Mouse (Mus musculus) limb, embryonic 12.5 days (tissue): Measurements from ENCODE around the gene Olah. TPM values are rescaled to one million over a fixed set of nuclear protein-coding genes. Genes with fewer than 3 reads are reported as not detected.

Source experiments
- ATAC-seq: fragments of 200-750 bp; cut with Nextera tagmentation; 2 replicates; pipeline ENCODE4 v1.8.0; 2017; ENCODE audit warnings: low read depth, moderate TSS enrichment; ENCODE audit not compliant: insufficient number of reproducible peaks, insufficient read depth, low FRiP score, low TSS enrichment
- H3K27ac ChIP-seq: fragments of 300-500 bp; sonication (generic); 2 replicates; pipeline ENCODE4 v1.5.1; 2016; ENCODE audit warnings: mild to moderate bottlenecking, moderate library complexity
- H3K27me3 ChIP-seq: fragments of 300-500 bp; sonication (generic); 2 replicates; pipeline ENCODE4 v1.6.1; 2016; ENCODE audit warnings: mild to moderate bottlenecking, moderate library complexity
- H3K36me3 ChIP-seq: fragments of 300-500 bp; sonication (generic); 2 replicates; pipeline ENCODE4 v1.6.1; 2016; ENCODE audit warnings: mild to moderate bottlenecking, moderate library complexity
- H3K4me1 ChIP-seq: fragments of 300-500 bp; sonication (generic); replicated peaks from 2 replicates; pipeline ENCODE4 v1.6.1; 2016
- H3K4me2 ChIP-seq: fragments of 300-500 bp; sonication (generic); 2 replicates; pipeline ENCODE4 v1.6.1; 2016; ENCODE audit warnings: mild to moderate bottlenecking, moderate library complexity
- H3K4me3 ChIP-seq: fragments of 300-500 bp; sonication (generic); replicated peaks from 2 replicates; pipeline ENCODE4 v1.5.1; 2016; ENCODE audit warnings: mild to moderate bottlenecking
- H3K9ac ChIP-seq: fragments of 300-500 bp; sonication (generic); replicated peaks from 2 replicates; pipeline ENCODE4 v1.6.1; 2016; ENCODE audit warnings: mild to moderate bottlenecking, moderate library complexity
- H3K9me3 ChIP-seq: fragments of 300-500 bp; sonication (generic); 2 replicates; pipeline ENCODE4 v1.6.1; 2016; ENCODE audit warnings: mild to moderate bottlenecking, moderate library complexity
- WGBS: fragments of 180-500 bp; shearing (Covaris S2); methylation state at CpG from one replicate; pipeline ENCODE4 v1.1.7; 2016; 5-methylcytosine and 5-hydroxymethylcytosine counted together
- polyA plus RNA-seq: library from polyadenylated mRNA; unstranded; fragments of >200 nt; fragmentation: Nextera tagmentation; extraction: Ambion mirVana; gene quantifications from 2 replicates; pipeline ENCODE4 v1.2.1, GENCODE M21; 2016

Olah gene
- polyA plus RNA-seq, 1 experiment from 2014 or later: not detected

GRCm38 (mm10) chr2:3348919-3349318, 48.1 kb downstream of the Olah start:
- no peak overlapping the region for H3K9ac ChIP-seq
- 22% methylated on average over 3 of the region's 3 CpGs for WGBS
- no peaks in the 10 kb centered on the region for H3K36me3 ChIP-seq
- H3K27ac ChIP-seq: no peak overlapping the region
- no peaks in the 10 kb centered on the region for H3K9me3 ChIP-seq
- H3K4me3 ChIP-seq: no peak overlapping the region
- no peak overlapping the region for H3K4me2 ChIP-seq
- 0 out of 2 replicates have a peak, but pooled peaks cover 5% of the 10 kb centered on the region for H3K27me3 ChIP-seq
- no peaks in the 10 kb centered on the region for H3K4me1 ChIP-seq
- no peak for ATAC-seq

GRCm38 (mm10) chr2:3348422-3348821, 48.6 kb downstream of the Olah start:
- Histone ChIP-seq H3K9me3 (no peaks in the 10 kb centered on the region), H3K4me1 (no peaks in the 10 kb centered on the region), H3K4me2 (no peak overlapping the region), H3K9ac (no peak overlapping the region), H3K27me3 (peaks cover 5% of the 10 kb centered on the region; the same call in 1 of the 2 replicates), H3K4me3 (no peak overlapping the region), H3K27ac (no peak overlapping the region), H3K36me3 (no peaks in the 10 kb centered on the region)
- ATAC-seq: no peak
- 83% methylated on average over 4 of the region's 4 CpGs for WGBS

GRCm38 (mm10) chr2:3335611-3336301, 61.3 kb downstream of the Olah start, which contains the start of gene Acbd7:
Gene Acbd7 (plus strand): TSS chr2:3336168.
- Histone ChIP-seq H3K36me3 (no peaks in the 10 kb centered on the region), H3K4me1 (peaks cover 18% of the 10 kb centered on the region), H3K9me3 (no peaks in the 10 kb centered on the region), H3K4me3 (peak within 1 kb of the TSS; percentile 16), H3K27me3 (peaks cover 21% of the 10 kb centered on the region), H3K4me2 (peak within 1 kb of the TSS; percentile 48), H3K27ac (no peak within 1 kb of the TSS), H3K9ac (no peak within 1 kb of the TSS)
- no peak for ATAC-seq
- WGBS: 5% methylated on average over 20 of the region's 20 CpGs

- ATAC-seq: no peak
- Histone ChIP-seq H3K27ac (no peak overlapping the region), H3K4me1 (peaks cover 18% of the 10 kb centered on the region), H3K4me2 (no peak overlapping the region), H3K9me3 (no peaks in the 10 kb centered on the region), H3K36me3 (peaks cover 12% of the 10 kb centered on the region), H3K9ac (no peak overlapping the region), H3K27me3 (peaks cover 21% of the 10 kb centered on the region), H3K4me3 (no peak overlapping the region)
- WGBS: 91% methylated on average over 12 of the region's 12 CpGs
Observed at GRCm38 (mm10) chr2:3333761-3334160, 63.2 kb downstream of the Olah start.

DNA sequence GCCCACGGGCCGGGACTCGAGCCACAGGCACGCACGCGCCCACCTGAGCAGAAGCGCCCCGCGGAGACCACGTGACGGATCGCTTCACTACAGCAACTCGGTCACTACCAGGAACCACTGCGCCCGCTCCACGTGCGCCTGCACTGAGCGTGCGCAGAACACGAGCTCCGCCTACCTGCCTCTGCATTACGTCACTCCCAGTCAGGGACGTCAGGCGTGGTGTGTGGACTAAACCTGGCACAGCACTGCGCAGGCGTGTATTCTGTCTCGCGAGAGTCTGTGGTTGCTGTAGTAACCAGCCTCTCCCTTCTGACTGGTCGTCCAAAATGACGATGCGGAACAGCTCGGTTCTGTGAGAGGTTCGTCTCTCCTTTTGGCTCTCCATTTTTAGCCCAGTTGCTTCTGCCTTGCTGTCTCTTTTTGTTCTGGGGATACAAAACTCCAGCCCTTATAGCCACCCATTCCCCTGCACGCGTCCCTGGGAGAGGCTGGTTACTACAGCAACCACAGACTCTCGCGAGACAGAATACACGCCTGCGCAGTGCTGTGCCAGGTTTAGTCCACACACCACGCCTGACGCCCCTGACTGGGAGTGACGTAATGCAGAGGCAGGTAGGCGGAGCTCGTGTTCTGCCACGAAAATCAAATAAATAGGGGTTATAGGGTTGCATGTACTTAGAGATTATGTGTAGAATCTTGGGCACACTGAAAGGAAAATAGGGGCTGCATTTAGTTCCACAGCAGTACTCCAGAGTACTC, 64.3 kb downstream of the Olah start, which contains the start of gene Rpp38:
Gene Rpp38 (minus strand): TSS at position 160 of the 759 bp plus-strand sequence.
- Histone ChIP-seq H3K4me3 (peak within 1 kb of the TSS; percentile 67), H3K9ac (peak within 1 kb of the TSS; percentile 77), H3K9me3 (no peaks in the 10 kb centered on the region), H3K27ac (peak within 1 kb of the TSS; percentile 64; the same call in 1 of the 2 replicates), H3K36me3 (peaks cover 22% of the 10 kb centered on the region), H3K27me3 (peaks cover 19% of the 10 kb centered on the region), H3K4me2 (peak within 1 kb of the TSS; percentile 68), H3K4me1 (peaks cover 18% of the 10 kb centered on the region)
- under 1% methylated on average over 45 of the region's 45 CpGs for WGBS
- ATAC-seq: peak; percentile 97

DNA sequence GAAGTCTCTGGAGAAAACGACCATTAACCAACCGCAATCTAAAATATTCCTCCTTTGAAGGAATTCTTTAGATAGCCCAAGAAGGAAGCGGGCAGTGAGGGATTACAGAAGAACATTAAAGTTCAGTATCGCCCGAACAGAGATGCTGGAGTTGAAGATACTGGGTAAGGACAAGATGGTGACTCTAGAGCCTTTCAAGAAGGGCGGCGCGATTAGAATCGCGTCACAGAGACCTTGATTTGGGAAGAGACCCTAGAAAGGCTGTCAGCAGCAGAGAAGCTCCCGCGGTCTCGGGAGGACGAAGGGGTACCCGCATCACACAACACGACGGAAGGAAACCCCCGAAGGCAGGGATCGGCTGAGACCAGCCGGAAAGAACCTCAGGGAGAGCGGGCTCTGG, 65.0 kb downstream of the Olah start:
- 3% methylated on average over 21 of the region's 21 CpGs for WGBS
- H3K4me3 ChIP-seq: peak overlapping the region; percentile 67
- ATAC-seq: no peak

GRCm38 (mm10) chr2:3331071-3331703, 65.8 kb downstream of the Olah start:
- no peak for ATAC-seq
- Histone ChIP-seq H3K4me2 (peak overlapping the region; percentile 68), H3K9ac (no peak overlapping the region), H3K36me3 (peaks cover 28% of the 10 kb centered on the region), H3K27ac (no peak overlapping the region), H3K27me3 (peaks cover 9% of the 10 kb centered on the region), H3K4me3 (peak overlapping the region; percentile 67), H3K9me3 (no peaks in the 10 kb centered on the region), H3K4me1 (peaks cover 18% of the 10 kb centered on the region)
- WGBS: 79% methylated on average over 5 of the region's 5 CpGs

More for the DNA sequence above, 65.0 kb downstream of the Olah start:
- H3K4me2 ChIP-seq: peak overlapping the region; percentile 68
- no peaks in the 10 kb centered on the region for H3K9me3 ChIP-seq
- peak overlapping the region; percentile 64; the same call in 1 of the 2 replicates for H3K27ac ChIP-seq
- H3K36me3 ChIP-seq: peaks cover 22% of the 10 kb centered on the region
- H3K9ac ChIP-seq: peak overlapping the region; percentile 77
- peaks cover 18% of the 10 kb centered on the region for H3K4me1 ChIP-seq
- H3K27me3 ChIP-seq: peaks cover 15% of the 10 kb centered on the region

GRCm38 (mm10) chr2:3327351-3327750, 69.7 kb downstream of the Olah start:
- no peaks in the 10 kb centered on the region for H3K27me3 ChIP-seq
- peaks cover 10% of the 10 kb centered on the region for H3K4me1 ChIP-seq
- no peak for ATAC-seq
- no peak overlapping the region for H3K4me3 ChIP-seq
- no peak overlapping the region for H3K9ac ChIP-seq
- H3K4me2 ChIP-seq: no peak overlapping the region
- peaks cover 58% of the 10 kb centered on the region for H3K36me3 ChIP-seq
- H3K9me3 ChIP-seq: no peaks in the 10 kb centered on the region
- WGBS: 59% methylated on average over 1 of the region's 1 CpGs
- H3K27ac ChIP-seq: no peak overlapping the region

- 85% methylated on average over 1 of the region's 1 CpGs for WGBS
- Histone ChIP-seq H3K9me3 (no peaks in the 10 kb centered on the region), H3K27ac (no peak overlapping the region), H3K4me3 (no peak overlapping the region), H3K4me1 (peaks cover 6% of the 10 kb centered on the region), H3K27me3 (no peaks in the 10 kb centered on the region), H3K9ac (no peak overlapping the region), H3K4me2 (no peak overlapping the region), H3K36me3 (peaks cover 63% of the 10 kb centered on the region)
- ATAC-seq: no peak
Observed at GRCm38 (mm10) chr2:3326547-3326946, 70.5 kb downstream of the Olah start.

DNA sequence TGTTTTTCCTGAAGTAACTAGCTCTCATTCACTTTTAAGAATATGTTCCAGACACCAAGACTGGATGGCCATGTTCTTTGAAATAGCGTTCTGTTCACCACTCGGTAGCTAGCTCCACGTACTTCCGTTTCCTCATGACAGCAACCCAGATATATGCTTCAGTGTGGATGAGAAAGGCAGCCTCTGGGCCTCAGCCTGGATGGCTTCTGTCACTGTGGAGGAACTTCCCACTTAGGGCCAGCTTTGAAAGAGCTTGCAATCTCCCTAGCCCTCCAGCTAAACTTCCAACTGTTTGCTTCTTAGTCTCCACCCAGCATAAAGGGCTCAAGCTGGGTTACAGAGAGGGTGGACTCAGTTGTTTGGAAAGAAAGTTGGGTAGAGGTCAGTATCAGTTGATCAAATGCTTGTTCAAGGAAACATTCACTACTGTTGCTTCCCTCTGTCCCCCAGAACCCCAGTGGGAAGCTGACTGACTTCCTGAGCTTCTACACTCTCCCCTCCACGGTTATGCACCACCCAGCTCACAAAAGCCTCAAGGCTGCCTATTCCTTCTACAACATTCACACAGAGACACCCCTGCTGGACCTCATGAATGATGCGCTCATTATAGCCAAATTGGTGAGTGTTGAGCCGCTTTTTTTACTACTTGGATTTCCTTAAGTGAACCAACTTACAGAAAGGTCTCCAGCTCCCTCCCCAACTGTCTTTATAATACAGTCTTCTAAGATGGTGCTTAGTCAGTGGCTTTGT, 72.5 kb downstream of the Olah start:
- no peak overlapping the region for H3K9ac ChIP-seq
- no peak overlapping the region for H3K4me2 ChIP-seq
- peaks cover 70% of the 10 kb centered on the region for H3K36me3 ChIP-seq
- no peaks in the 10 kb centered on the region for H3K27me3 ChIP-seq
- H3K4me1 ChIP-seq: no peaks in the 10 kb centered on the region
- no peaks in the 10 kb centered on the region for H3K9me3 ChIP-seq
- ATAC-seq: no peak
- H3K27ac ChIP-seq: no peak overlapping the region
- no peak overlapping the region for H3K4me3 ChIP-seq
- 91% methylated on average over 7 of the region's 7 CpGs for WGBS
